Mouse (Mus musculus) cerebellum, adult 2 months (tissue): ENCODE results near the gene Mpp3. TPM values are rescaled to one million over a fixed set of nuclear protein-coding genes. Genes with fewer than 3 reads are reported as not detected.

ENCODE experiments used
- DNase-seq, 2 experiments: peaks; one replicate each; pipeline ENCODE4 v3.0.0; 2021
- H3K27ac ChIP-seq: fragments of 200-500 bp; 2 replicates; pipeline ENCODE4 v1.5.1; 2012; ENCODE audit warnings: low read length, control low read depth, inconsistent platforms; ENCODE audit not compliant: insufficient read depth
- H3K27me3 ChIP-seq: fragments of 200-500 bp; 2 replicates; pipeline ENCODE4 v1.6.1; 2012; ENCODE audit warnings: inconsistent platforms, mild to moderate bottlenecking, low read length, moderate library complexity; ENCODE audit not compliant: control insufficient read depth, insufficient read depth
- H3K4me1 ChIP-seq: fragments of 200-500 bp; 2 replicates; pipeline ENCODE4 v1.6.1; 2011; ENCODE audit warnings: low read length; ENCODE audit not compliant: control insufficient read depth, insufficient read depth
- H3K4me3 ChIP-seq: fragments of 200-500 bp; replicated peaks from 2 replicates; pipeline ENCODE3; 2011; ENCODE audit warnings: mild to moderate bottlenecking, low read depth, low read length, control low read depth; ENCODE audit not compliant: insufficient read depth
- CTCF ChIP-seq: fragments of 200-500 bp; IDR thresholded peaks from 2 replicates; pipeline ENCODE4 v1.5.1; 2011; ENCODE audit warnings: low read depth, mild to moderate bottlenecking, control low read depth, low read length, moderate library complexity, borderline replicate concordance; ENCODE audit not compliant: insufficient read depth
- POLR2A ChIP-seq: fragments of 200-500 bp; IDR thresholded peaks from 2 replicates; pipeline ENCODE4 v1.6.1; 2011; ENCODE audit warnings: low read length, control low read depth, borderline replicate concordance; ENCODE audit not compliant: insufficient read depth
- WGBS: fragments of 180-500 bp; shearing (Covaris S2); methylation state at CpG from one replicate; pipeline ENCODE4 v1.1.7; 2018; 5-methylcytosine and 5-hydroxymethylcytosine counted together
- polyA plus RNA-seq: library from polyadenylated mRNA; depleted of rRNA; stranded (reverse); fragments of >200 nt; gene quantifications from 2 replicates; pipeline ENCODE4 v1.2.3, GENCODE M21; 2012

Gene Mpp3
- polyA plus RNA-seq, 1 experiment, result 158 TPM

- TF ChIP-seq CTCF, result no peak
- no peak for TF ChIP-seq POLR2A
- DNase-seq, result no peak
- Histone ChIP-seq H3K27me3 (no peaks in the 10 kb centered on the region), H3K4me3 (no peak overlapping the region), H3K27ac (no peak overlapping the region), H3K4me1 (peaks cover 40% of the 10 kb centered on the region)
- WGBS, result 69% methylated on average over 7 of the region's 7 CpGs
Observed at GRCm38 (mm10) chr11:102036336-102036735, 8.1 kb upstream of the Mpp3 start.

GRCm38 (mm10) chr11:102035456-102035960 is 7.2 kb upstream of the Mpp3 start:
- no peak for DNase-seq
- WGBS, result 24% methylated on average over 5 of the region's 5 CpGs
- peaks cover 42% of the 10 kb centered on the region for H3K4me1 ChIP-seq
- H3K27ac ChIP-seq, result peak overlapping the region; percentile 96
- TF ChIP-seq POLR2A, result no peak
- no peak for TF ChIP-seq CTCF
- no peaks in the 10 kb centered on the region for H3K27me3 ChIP-seq
- no peak overlapping the region for H3K4me3 ChIP-seq

GRCm38 (mm10) chr11:102034887-102035286 is 6.6 kb upstream of the Mpp3 start:
- no peak for TF ChIP-seq CTCF
- TF ChIP-seq POLR2A, result peak; percentile 21; the same call in 1 of the 2 replicates
- Histone ChIP-seq H3K4me1 (peaks cover 48% of the 10 kb centered on the region), H3K27ac (peak overlapping the region; percentile 84), H3K27me3 (no peaks in the 10 kb centered on the region), H3K4me3 (peak overlapping the region; percentile 25)
- WGBS, result 3% methylated on average over 8 of the region's 8 CpGs
- peak; percentile 87 to 94 for DNase-seq

- 92% methylated on average over 12 of the region's 12 CpGs for WGBS
- no peaks in the 10 kb centered on the region for H3K27me3 ChIP-seq
Observed at GRCm38 (mm10) chr11:102033055-102033591, 4.9 kb upstream of the Mpp3 start.

GRCm38 (mm10) chr11:102031149-102031548 is 2.9 kb upstream of the Mpp3 start:
- peak overlapping the region; percentile 94 for H3K27ac ChIP-seq
- WGBS, result 5% methylated on average over 7 of the region's 7 CpGs
- H3K27me3 ChIP-seq, result no peaks in the 10 kb centered on the region
- peaks cover 42% of the 10 kb centered on the region for H3K4me1 ChIP-seq
- H3K4me3 ChIP-seq, result peak overlapping the region; percentile 1
- DNase-seq, result peak; percentile 99 to 100
- TF ChIP-seq CTCF, result no peak
- peak; percentile 36; the same call in 1 of the 2 replicates for TF ChIP-seq POLR2A

More at GRCm38 (mm10) chr11:102033055-102033591, 4.9 kb upstream of the Mpp3 start:
- Histone ChIP-seq H3K27ac (peak overlapping the region; percentile 74; the same call in 1 of the 2 replicates), H3K4me3 (no peak overlapping the region), H3K4me1 (peaks cover 47% of the 10 kb centered on the region)
- TF ChIP-seq POLR2A, result no peak
- TF ChIP-seq CTCF, result no peak
- DNase-seq, result no peak

GRCm38 (mm10) chr11:102029966-102030365 is 1.7 kb upstream of the Mpp3 start:
- DNase-seq, result no peak
- WGBS, result 34% methylated on average over 7 of the region's 7 CpGs
- TF ChIP-seq POLR2A (no peak), CTCF (no peak; the same call in 1 of the 2 replicates)
- H3K27me3 ChIP-seq, result no peaks in the 10 kb centered on the region
- no peak overlapping the region for H3K4me3 ChIP-seq
- peaks cover 34% of the 10 kb centered on the region for H3K4me1 ChIP-seq
- peak overlapping the region; percentile 56 for H3K27ac ChIP-seq

- TF ChIP-seq POLR2A, result no peak
- TF ChIP-seq CTCF, result no peak
- DNase-seq, result peak in 1 of 2 experiments; percentile 23
- no peak overlapping the region for H3K4me3 ChIP-seq
- peaks cover 34% of the 10 kb centered on the region for H3K4me1 ChIP-seq
- peak overlapping the region; percentile 63; the same call in 1 of the 2 replicates for H3K27ac ChIP-seq
- no peaks in the 10 kb centered on the region for H3K27me3 ChIP-seq
- 70% methylated on average over 4 of the region's 4 CpGs for WGBS
Observed at GRCm38 (mm10) chr11:102029304-102029703, 1.0 kb upstream of the Mpp3 start.

GRCm38 (mm10) chr11:102027361-102028017 is 772 bp downstream of the Mpp3 start:
- H3K27ac ChIP-seq, result peak overlapping the region; percentile 87
- no peaks in the 10 kb centered on the region for H3K27me3 ChIP-seq
- TF ChIP-seq POLR2A (peak; percentile 17; the same call in 1 of the 2 replicates), CTCF (peak; percentile 42; the same call in 1 of the 2 replicates)
- 4% methylated on average over 12 of the region's 12 CpGs for WGBS
- DNase-seq, result peak; percentile 67 to 81
- H3K4me1 ChIP-seq, result peaks cover 31% of the 10 kb centered on the region
- H3K4me3 ChIP-seq, result peak overlapping the region; percentile 74
